Mouse (Mus musculus) activated CD4-positive, CD25-positive, alpha-beta regulatory T cell, adult 4 months (primary cell): Measurements from ENCODE around the gene Zdhhc19. TPM values are rescaled to one million over a fixed set of nuclear protein-coding genes. Genes with fewer than 3 reads are reported as not detected.
A peak's percentile ranks its signal among the peaks of the same experiment; 100 is the strongest.
"Not testable (repeated sequence)": the region's sequence is repeated elsewhere in the genome, so short reads cannot be mapped to it uniquely, and the experiment has no call there.

Experiments used
- ATAC-seq: one replicate; pipeline ENCODE4 v1.8.0; 2017
- polyA plus RNA-seq, 2 experiments: library from polyadenylated mRNA; unstranded; fragments of 100-300 nt; shearing (Covaris generic); gene quantifications; one replicate each; pipeline ENCODE4 v1.2.1; 2017

Gene Zdhhc19
- polyA plus RNA-seq, 2 experiments from 2014 or later: not detected

GRCm38 (mm10) chr16:32487234-32488111 lies 8.6 kb upstream of the Zdhhc19 start, which contains the start of gene Slc51a:
TSS of gene Slc51a (minus strand) at chr16:32487879.
- no peak for ATAC-seq

- no peak for ATAC-seq
Measured at GRCm38 (mm10) chr16:32488939-32489338, 7.1 kb upstream of the Zdhhc19 start.

GRCm38 (mm10) chr16:32494371-32494770 lies 1.7 kb upstream of the Zdhhc19 start:
- not testable (repeated sequence) for ATAC-seq

GRCm38 (mm10) chr16:32498996-32499395 lies 2.9 kb downstream of the Zdhhc19 start:
- ATAC-seq: no peak

- ATAC-seq: peak; percentile 61
Measured at GRCm38 (mm10) chr16:32499430-32500037, 3.5 kb downstream of the Zdhhc19 start.

GRCm38 (mm10) chr16:32501459-32501858 lies 5.4 kb downstream of the Zdhhc19 start:
- ATAC-seq: no peak

- ATAC-seq: no peak
Measured at GRCm38 (mm10) chr16:32502621-32503335, 6.7 kb downstream of the Zdhhc19 start.

GRCm38 (mm10) chr16:32503633-32504032 lies 7.6 kb downstream of the Zdhhc19 start:
- ATAC-seq: no peak

- ATAC-seq: no peak
Measured at GRCm38 (mm10) chr16:32506298-32506697, 10.2 kb downstream of the Zdhhc19 start.

- ATAC-seq: no peak
Measured at GRCm38 (mm10) chr16:32506868-32507267, 10.8 kb downstream of the Zdhhc19 start.

GRCm38 (mm10) chr16:32507407-32507806 lies 11.3 kb downstream of the Zdhhc19 start:
- ATAC-seq: peak; percentile 59

GRCm38 (mm10) chr16:32508035-32508434 lies 12.0 kb downstream of the Zdhhc19 start:
- no peak for ATAC-seq

- no peak for ATAC-seq
Measured at GRCm38 (mm10) chr16:32508506-32509065, 12.5 kb downstream of the Zdhhc19 start.

- no peak for ATAC-seq
Measured at GRCm38 (mm10) chr16:32509066-32509942, 13.2 kb downstream of the Zdhhc19 start.

GRCm38 (mm10) chr16:32510399-32511337 lies 14.6 kb downstream of the Zdhhc19 start:
- ATAC-seq: no peak

GRCm38 (mm10) chr16:32511338-32511734 lies 15.3 kb downstream of the Zdhhc19 start:
- no peak for ATAC-seq

GRCm38 (mm10) chr16:32511827-32512490 lies 15.9 kb downstream of the Zdhhc19 start:
- no peak for ATAC-seq

- no peak for ATAC-seq
Measured at GRCm38 (mm10) chr16:32512921-32513320, 16.9 kb downstream of the Zdhhc19 start.

- ATAC-seq: no peak
Measured at GRCm38 (mm10) chr16:32513401-32513800, 17.3 kb downstream of the Zdhhc19 start.

GRCm38 (mm10) chr16:32513948-32514347 lies 17.9 kb downstream of the Zdhhc19 start:
- ATAC-seq: no peak
